Mouse (Mus musculus): ENCODE measurements around the gene 9030612E09Rik.

DNA sequence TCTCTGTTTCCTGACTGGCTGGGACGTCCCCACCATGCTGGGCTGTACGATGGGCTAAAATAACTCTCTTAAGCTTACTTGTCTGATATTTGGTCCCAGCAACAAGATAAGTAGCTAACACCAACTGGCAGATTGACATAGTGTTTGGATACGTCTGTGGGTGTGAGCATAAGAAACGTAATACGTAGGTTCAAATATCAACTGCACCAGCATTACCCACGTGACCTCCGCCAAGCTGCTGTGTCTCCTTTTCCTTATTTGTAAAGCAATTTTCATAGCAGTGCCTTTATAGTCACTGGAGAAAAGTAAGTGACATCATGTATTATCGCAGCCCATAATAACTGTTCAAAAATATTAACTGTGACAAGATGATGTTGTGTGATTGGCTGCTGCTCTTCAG, 21.9 kb upstream of the 9030612E09Rik start:
- TF ChIP-seq MAX (IDR thresholded peaks at IDR 0.05; ENCODE audit: low read depth) (no peak), POLR2A (IDR thresholded peaks at IDR 0.05; ENCODE audit: insufficient read length, low read depth) (no peak)

All from myocyte (in vitro differentiated cells).